Mouse (Mus musculus) ES-Bruce4 (cell line): ENCODE data around the gene Hbp1.

ENCODE experiments used
- EP300 ChIP-seq: IDR thresholded peaks from 2 replicates; pipeline ENCODE4 v1.6.1; 2011; ENCODE audit warnings: low read depth, low read length; ENCODE audit not compliant: insufficient read depth
- POLR2A ChIP-seq: IDR thresholded peaks from one replicate; pipeline ENCODE4 v1.8.1; 2011; ENCODE audit warnings: low read length; ENCODE audit not compliant: insufficient read depth

- TF ChIP-seq POLR2A: no peak
- TF ChIP-seq EP300: no peak
Observed at GRCm38 (mm10) chr12:31892079-31892478, 58.3 kb downstream of the Hbp1 start.
